In genomic region chr15:85167086-85167679, GRCm38 (mm10) we compare ENCODE assay signal across 15 mouse cellular contexts. TPM values are rescaled to one million over a fixed set of nuclear protein-coding genes. Genes with fewer than 3 reads are reported as not detected.
DNase-seq lines count a peak whose midpoint lies in the region; ATAC-seq and TF ChIP-seq lines count a peak whose summit lies in the region.
"Had no signal": no experiment of that assay in that cellular context is flagged by ENCODE, and none has a peak within 500 bp of the region (broad histone marks: within the 10 kb centered on the region; RNA-seq: fewer than 3 reads in every experiment).

No protein-coding gene starts in this region.

- WGBS in heart, embryonic 12.5 days = 56% methylated on average over 12 of the region's 12 CpGs
- 69% methylated on average over 12 of the region's 12 CpGs for WGBS in heart, adult 2 months
- 43% methylated on average over 12 of the region's 12 CpGs for WGBS in embryonic facial prominence, embryonic 10.5 days
- WGBS in forebrain, postnatal 0 days = 46% methylated on average over 12 of the region's 12 CpGs
- WGBS in midbrain, embryonic 12.5 days = 58% methylated on average over 12 of the region's 12 CpGs
- WGBS in liver, embryonic 11.5 days = 59% methylated on average over 12 of the region's 12 CpGs

- H3K36me3 ChIP-seq in heart, embryonic 12.5 days = no peaks in the 10 kb centered on the region
- H3K36me3 ChIP-seq in heart, adult 2 months (ENCODE audit: control insufficient read depth, insufficient read depth, low read length) = no peaks in the 10 kb centered on the region
- H3K36me3 ChIP-seq in embryonic facial prominence, embryonic 10.5 days (replicated peaks) = no peaks in the 10 kb centered on the region
- no peaks in the 10 kb centered on the region for H3K36me3 ChIP-seq in forebrain, postnatal 0 days (ENCODE audit: insufficient read depth)
- no peaks in the 10 kb centered on the region for H3K36me3 ChIP-seq in midbrain, embryonic 12.5 days
- no peaks in the 10 kb centered on the region for H3K36me3 ChIP-seq in liver, embryonic 11.5 days (ENCODE audit: control insufficient read depth, insufficient read depth, low read length)

- H3K9me3 ChIP-seq in heart, embryonic 12.5 days (replicated peaks) = no peaks in the 10 kb centered on the region
- H3K9me3 ChIP-seq in embryonic facial prominence, embryonic 10.5 days = no peaks in the 10 kb centered on the region
- H3K9me3 ChIP-seq in forebrain, postnatal 0 days (ENCODE audit: low read length) = no peaks in the 10 kb centered on the region
- no peaks in the 10 kb centered on the region for H3K9me3 ChIP-seq in midbrain, embryonic 12.5 days
- H3K9me3 ChIP-seq in liver, embryonic 11.5 days (ENCODE audit: control insufficient read depth, low read length) = no peaks in the 10 kb centered on the region

- no peak overlapping the region for H3K27ac ChIP-seq in heart, embryonic 12.5 days (ENCODE audit: poor library complexity, severe bottlenecking)
- H3K27ac ChIP-seq in heart, adult 2 months = no peak overlapping the region; the same call in 1 of the 2 replicates
- peak overlapping the region; percentile 86 for H3K27ac ChIP-seq in embryonic facial prominence, embryonic 10.5 days (replicated peaks)
- H3K27ac ChIP-seq in forebrain, postnatal 0 days (ENCODE audit: low read depth, low read length) = 0 out of 2 replicates have a peak overlapping the region, but pooled peaks have one; percentile 6
- peak overlapping the region; percentile 50; the same call in 1 of the 2 replicates for H3K27ac ChIP-seq in midbrain, embryonic 12.5 days (replicated peaks)
- H3K27ac ChIP-seq in liver, embryonic 11.5 days (ENCODE audit: low read depth, low read length) = no peak overlapping the region

- ATAC-seq in heart, embryonic 12.5 days (ENCODE audit: insufficient number of reproducible peaks, low FRiP score) = no peak
- ATAC-seq in forebrain, postnatal 0 days = no peak
- no peak for ATAC-seq in midbrain, embryonic 12.5 days (ENCODE audit: low FRiP score, low read depth)
- no peak for ATAC-seq in liver, embryonic 11.5 days (replicated peaks; ENCODE audit: low FRiP score)
- no peak for ATAC-seq in cerebellum, adult (ENCODE audit: insufficient number of reproducible peaks, low FRiP score, low TSS enrichment)

- no peak for TF ChIP-seq CTCF in heart, adult 2 months (IDR thresholded peaks at IDR 0.05)
- TF ChIP-seq CTCF in forebrain, postnatal 0 days (IDR thresholded peaks at IDR 0.05; ENCODE audit: low read depth) = no peak

- intact Hi-C loops in heart, adult 2 months (cut with DNase I) = no loop called here

- DNase-seq in heart, adult 2 months = no peak
- no peak for DNase-seq in embryonic facial prominence, embryonic 10.5 days (ENCODE audit: low spot score)
- no peak for DNase-seq in forebrain, postnatal 0 days
- DNase-seq in frontal cortex, adult 2 months (ENCODE audit: extremely low spot score in 1 of 2, low spot score in 1 of 2) = no peak
- no peak for DNase-seq in liver, embryonic 11.5 days (ENCODE audit: low spot score)
- DNase-seq: heart, adult 18-20 months; kidney, postnatal 25 days; thymus, postnatal 14 days had no signal

- TF ChIP-seq POLR2A in heart, adult 2 months (IDR thresholded peaks at IDR 0.05; ENCODE audit: insufficient read depth, low read depth, low read length) = no peak

- TF ChIP-seq EP300 in heart, adult 2 months (IDR thresholded peaks at IDR 0.05; ENCODE audit: insufficient read depth, low read depth, low read length) = no peak

- peaks cover 29% of the 10 kb centered on the region for H3K4me1 ChIP-seq in heart, embryonic 12.5 days (replicated peaks)
- H3K4me1 ChIP-seq in heart, adult 2 months (ENCODE audit: control insufficient read depth, insufficient read depth, low read length) = no peaks in the 10 kb centered on the region
- peaks cover 72% of the 10 kb centered on the region for H3K4me1 ChIP-seq in embryonic facial prominence, embryonic 10.5 days
- peaks cover 8% of the 10 kb centered on the region; the same call in 1 of the 2 replicates for H3K4me1 ChIP-seq in forebrain, postnatal 0 days (ENCODE audit: insufficient read depth)
- peaks cover 15% of the 10 kb centered on the region for H3K4me1 ChIP-seq in midbrain, embryonic 12.5 days
- no peaks in the 10 kb centered on the region for H3K4me1 ChIP-seq in liver, embryonic 11.5 days (replicated peaks; ENCODE audit: control insufficient read depth, insufficient read depth, low read length)

- H3K4me2 ChIP-seq in heart, embryonic 12.5 days = no peak overlapping the region
- H3K4me2 ChIP-seq in forebrain, postnatal 0 days (ENCODE audit: low read depth) = no peak overlapping the region
- H3K4me2 ChIP-seq in midbrain, embryonic 12.5 days (replicated peaks) = peak overlapping the region; percentile 14; the same call in 1 of the 2 replicates
- no peak overlapping the region for H3K4me2 ChIP-seq in liver, embryonic 11.5 days

- no peaks in the 10 kb centered on the region for H3K79me2 ChIP-seq in heart, adult 2 months (replicated peaks; ENCODE audit: control insufficient read depth, insufficient read depth, low read length)

- peaks cover 12% of the 10 kb centered on the region; the same call in 1 of the 2 replicates for H3K27me3 ChIP-seq in heart, embryonic 12.5 days (replicated peaks)
- H3K27me3 ChIP-seq in heart, adult 2 months (ENCODE audit: control insufficient read depth, insufficient read depth, low read length) = no peaks in the 10 kb centered on the region
- H3K27me3 ChIP-seq in embryonic facial prominence, embryonic 10.5 days (replicated peaks; ENCODE audit: low read depth, poor library complexity, severe bottlenecking) = no peaks in the 10 kb centered on the region
- no peaks in the 10 kb centered on the region for H3K27me3 ChIP-seq in forebrain, postnatal 0 days (ENCODE audit: insufficient read depth, low read length)
- H3K27me3 ChIP-seq in midbrain, embryonic 12.5 days = peaks cover 17% of the 10 kb centered on the region; the same call in 1 of the 2 replicates
- no peaks in the 10 kb centered on the region for H3K27me3 ChIP-seq in liver, embryonic 11.5 days (replicated peaks; ENCODE audit: control insufficient read depth, insufficient read depth, low read length)

- H3K4me3 ChIP-seq in heart, embryonic 12.5 days = no peak overlapping the region
- no peak overlapping the region for H3K4me3 ChIP-seq in heart, adult 2 months
- peak overlapping the region; percentile 31; the same call in 1 of the 2 replicates for H3K4me3 ChIP-seq in embryonic facial prominence, embryonic 10.5 days
- H3K4me3 ChIP-seq in forebrain, postnatal 0 days (ENCODE audit: low read depth, low read length) = no peak overlapping the region
- H3K4me3 ChIP-seq in midbrain, embryonic 12.5 days = no peak overlapping the region
- no peak overlapping the region for H3K4me3 ChIP-seq in liver, embryonic 11.5 days (ENCODE audit: low read depth, low read length)

- H3K9ac ChIP-seq in heart, embryonic 12.5 days = 0 out of 2 replicates have a peak overlapping the region, but pooled peaks have one; percentile 8
- no peak overlapping the region for H3K9ac ChIP-seq in heart, adult 2 months (ENCODE audit: low read depth, low read length)
- no peak overlapping the region for H3K9ac ChIP-seq in forebrain, postnatal 0 days
- H3K9ac ChIP-seq in midbrain, embryonic 12.5 days (replicated peaks) = no peak overlapping the region
- H3K9ac ChIP-seq in liver, embryonic 11.5 days (ENCODE audit: low read depth, low read length) = no peak overlapping the region

RNA-seq across cellular contexts. Expression of gene Ribc2, which starts 35.3 kb away (rescaled TPM):
- 0.13 TPM in 1 of 2 replicates, not detected in the other for polyA plus RNA-seq in heart, embryonic 12.5 days (2016; fragmentation: Nextera tagmentation; extraction: Ambion mirVana)
- total RNA-seq in heart, adult 2 months (2021) = not detected
- polyA plus RNA-seq in heart, adult 2 months (2012; rRNA removed) = 0.14 TPM in 1 of 2 replicates, not detected in the other
- 0.43 and 0.70 TPM in 2 replicates for polyA plus RNA-seq in embryonic facial prominence, embryonic 10.5 days (2016; fragmentation: Nextera tagmentation; extraction: Ambion mirVana)
- 0.48 and 0.69 TPM in 2 replicates for total RNA-seq in forebrain, postnatal 0 days (2014; rRNA removed)
- 0.28 and 0.70 TPM in 2 replicates for polyA plus RNA-seq in forebrain, postnatal 0 days (2015; fragmentation: Nextera tagmentation; extraction: Ambion mirVana)
- 0.69 and 0.98 TPM in 2 replicates for polyA plus RNA-seq in midbrain, embryonic 12.5 days (2016; fragmentation: Nextera tagmentation; extraction: Ambion mirVana)
- 0.29 and 0.58 TPM in 2 replicates for polyA plus RNA-seq in frontal cortex, adult 2 months (2012; rRNA removed)
- polyA plus RNA-seq in liver, embryonic 11.5 days (2014; fragmentation: Nextera tagmentation; extraction: Ambion mirVana) = 0.15 and 0.25 TPM in 2 replicates
- total RNA-seq: adrenal gland, adult 18-20 months; heart, adult 18-20 months; hematopoietic stem cell, adult 5-6 weeks; monocyte, adult 5-6 weeks had no signal
- polyA plus RNA-seq: liver, embryonic 16.5 days had no signal

RNA-seq across cellular contexts. Expression of gene Smc1b, which starts 35.4 kb away (rescaled TPM):
- 0.09 and 0.13 TPM in 2 replicates for polyA plus RNA-seq in heart, embryonic 12.5 days (2016; fragmentation: Nextera tagmentation; extraction: Ambion mirVana)
- not detected for total RNA-seq in heart, adult 2 months (2021)
- not detected in 2 replicates for polyA plus RNA-seq in heart, adult 2 months (2012; rRNA removed)
- 0.12 and 0.15 TPM in 2 replicates for polyA plus RNA-seq in embryonic facial prominence, embryonic 10.5 days (2016; fragmentation: Nextera tagmentation; extraction: Ambion mirVana)
- 0.08 and 0.43 TPM in 2 replicates for total RNA-seq in forebrain, postnatal 0 days (2014; rRNA removed)
- 0.19 TPM in 2 replicates for polyA plus RNA-seq in forebrain, postnatal 0 days (2015; fragmentation: Nextera tagmentation; extraction: Ambion mirVana)
- polyA plus RNA-seq in midbrain, embryonic 12.5 days (2016; fragmentation: Nextera tagmentation; extraction: Ambion mirVana) = 0.11 and 0.12 TPM in 2 replicates
- polyA plus RNA-seq in frontal cortex, adult 2 months (2012; rRNA removed) = 0.02 and 0.04 TPM in 2 replicates
- 0.04 and 0.06 TPM in 2 replicates for polyA plus RNA-seq in liver, embryonic 11.5 days (2014; fragmentation: Nextera tagmentation; extraction: Ambion mirVana)
- total RNA-seq: adrenal gland, adult 18-20 months; heart, adult 18-20 months; monocyte, adult 5-6 weeks had no signal

RNA-seq across cellular contexts. Expression of gene Fbln1, which starts 38.6 kb away (rescaled TPM):
- polyA plus RNA-seq in heart, embryonic 12.5 days (2016; fragmentation: Nextera tagmentation; extraction: Ambion mirVana) = 142 and 145 TPM in 2 replicates
- total RNA-seq in heart, adult 2 months (2021) = 10 to 100 TPM; 88.9 to 96.1 TPM
- 174 and 240 TPM in 2 replicates for polyA plus RNA-seq in heart, adult 2 months (2012; rRNA removed)
- 198 and 207 TPM in 2 replicates for polyA plus RNA-seq in embryonic facial prominence, embryonic 10.5 days (2016; fragmentation: Nextera tagmentation; extraction: Ambion mirVana)
- total RNA-seq in forebrain, postnatal 0 days (2014; rRNA removed) = 38.2 and 60.3 TPM in 2 replicates
- polyA plus RNA-seq in forebrain, postnatal 0 days (2015; fragmentation: Nextera tagmentation; extraction: Ambion mirVana) = 47.1 and 50.9 TPM in 2 replicates
- polyA plus RNA-seq in midbrain, embryonic 12.5 days (2016; fragmentation: Nextera tagmentation; extraction: Ambion mirVana) = 118 and 156 TPM in 2 replicates
- 10.6 and 11.9 TPM in 2 replicates for polyA plus RNA-seq in frontal cortex, adult 2 months (2012; rRNA removed)
- 57.6 and 60.2 TPM in 2 replicates for polyA plus RNA-seq in liver, embryonic 11.5 days (2014; fragmentation: Nextera tagmentation; extraction: Ambion mirVana)
- total RNA-seq: monocyte, adult 5-6 weeks had no signal

Comparison
In these comparisons a context has a peak if more than half of its experiments do, and no peak if none do; other contexts are left out.
1. H3K27ac ChIP-seq: peak in embryonic facial prominence, embryonic 10.5 days (single experiment), forebrain, postnatal 0 days (single experiment) and midbrain, embryonic 12.5 days (single experiment); none in heart, embryonic 12.5 days (single experiment), heart, adult 2 months (single experiment) and liver, embryonic 11.5 days (single experiment).